Mouse (Mus musculus) thymus, postnatal 36 days (tissue): ENCODE measurements around the gene Zdhhc24.
A peak's percentile ranks its signal among the peaks of the same experiment; 100 is the strongest.
"Not testable (repeated sequence)": the region's sequence is repeated elsewhere in the genome, so short reads cannot be mapped to it uniquely, and the experiment has no call there.

Experiments used
- DNase-seq, 2 experiments: peaks; one replicate each; pipeline ENCODE4 v3.0.0; 2022; ENCODE audit warnings: mixed read lengths in 2 of 2

Zdhhc24 gene

DNA sequence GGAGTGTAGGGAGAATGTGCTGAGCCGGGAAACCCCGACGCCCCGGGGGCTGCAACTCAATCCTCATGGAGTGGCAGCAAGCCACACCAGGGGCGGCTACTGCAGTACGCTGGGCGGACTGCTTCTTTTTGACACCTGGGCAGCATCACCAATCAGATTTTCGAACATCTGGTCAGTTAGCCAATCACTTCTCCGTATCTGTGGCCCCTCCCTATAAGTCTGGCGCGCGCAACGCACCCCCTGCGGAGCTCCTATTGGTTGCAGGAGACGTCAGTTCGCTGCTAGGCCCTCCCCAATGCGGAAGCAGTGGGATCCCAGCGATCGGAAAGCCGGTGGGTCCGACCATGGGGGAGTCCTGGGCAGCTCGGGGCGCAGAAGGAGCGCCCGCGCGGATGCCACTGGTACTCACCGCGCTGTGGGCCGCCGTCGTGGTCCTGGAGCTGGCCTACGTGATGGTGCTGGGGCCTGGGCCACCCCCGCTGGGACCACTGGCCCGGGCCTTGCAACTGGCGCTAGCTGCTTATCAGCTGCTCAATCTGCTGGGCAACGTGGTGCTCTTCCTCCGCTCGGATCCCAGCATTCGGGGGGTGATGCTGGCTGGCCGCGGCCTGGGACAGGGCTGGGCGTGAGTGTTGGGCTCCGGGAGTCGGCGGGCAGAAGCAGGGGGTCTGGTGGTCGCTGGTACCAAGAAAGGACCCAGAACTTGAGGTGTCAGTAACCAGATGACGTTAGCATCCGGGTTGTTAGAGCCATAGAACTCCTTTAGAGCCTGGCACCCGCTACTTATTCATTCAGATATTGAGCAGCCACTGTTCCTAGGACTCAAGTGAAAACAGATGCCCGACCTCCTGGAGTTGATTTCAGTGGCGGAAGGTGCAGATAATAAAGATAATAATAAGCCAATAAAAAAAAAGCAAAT lies at the start of gene Zdhhc24:
Gene Zdhhc24 (plus strand): TSS at position 264 of the 919 bp plus-strand sequence.
- peak; percentile 95 to 97 for DNase-seq

DNA sequence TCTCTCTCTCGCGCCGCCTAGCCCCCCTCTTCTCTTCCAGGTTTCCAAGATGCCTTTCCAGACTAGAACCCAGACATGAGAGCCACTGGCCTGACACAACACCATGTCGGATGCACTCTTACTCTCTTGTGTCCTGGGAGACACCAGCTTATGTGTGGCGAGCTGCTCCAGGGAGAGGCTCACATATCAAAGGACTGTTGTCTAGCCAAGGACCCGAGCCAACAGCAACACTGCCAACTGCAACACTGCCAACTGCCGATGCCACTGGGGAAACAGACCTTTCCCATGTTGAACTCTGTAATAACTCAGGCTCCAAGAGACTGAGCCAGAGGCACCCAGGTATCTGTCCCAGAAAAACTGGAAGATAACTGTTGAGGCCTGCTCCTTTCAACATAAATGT lies 49.3 kb upstream of the Zdhhc24 start:
- DNase-seq = no peak

DNA sequence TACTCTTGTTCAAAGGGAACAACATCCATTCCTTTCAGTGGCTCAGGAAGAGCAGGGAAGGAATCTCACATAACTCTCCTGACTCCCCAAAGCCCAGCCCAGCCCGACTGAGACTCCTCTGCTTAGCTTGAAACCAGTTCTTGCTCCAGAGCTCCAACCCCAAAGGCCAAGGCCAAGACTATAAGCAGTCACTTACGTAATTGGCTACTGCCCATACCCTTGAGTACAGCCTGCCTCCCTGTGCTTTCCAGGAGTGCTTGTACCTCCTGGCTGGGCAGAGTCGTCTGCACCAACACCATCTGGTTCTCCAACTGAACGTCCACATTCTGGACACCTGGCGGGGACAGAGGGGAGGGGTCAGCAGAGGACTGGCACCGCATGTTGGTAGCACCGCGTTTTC lies 44.5 kb upstream of the Zdhhc24 start:
- DNase-seq = no peak

DNA sequence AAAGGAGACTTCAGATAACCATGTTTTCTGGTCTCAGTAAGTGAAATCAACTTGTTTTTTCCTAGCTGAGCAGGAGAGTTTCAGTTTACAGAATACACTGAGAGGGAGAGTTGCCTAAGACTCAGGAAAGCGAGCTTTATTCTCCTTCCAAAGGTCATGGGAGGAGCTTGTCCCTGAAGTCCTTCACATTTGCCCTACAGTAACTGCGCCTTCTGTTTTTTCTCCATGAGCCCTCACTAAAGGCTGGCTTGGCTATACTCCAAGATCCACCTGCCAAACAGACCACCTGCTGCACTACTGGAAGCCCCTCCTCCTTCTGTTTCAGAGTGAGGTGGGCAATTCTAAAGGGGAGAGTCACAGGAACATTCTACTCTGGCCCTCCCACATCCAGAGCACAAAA lies 42.4 kb upstream of the Zdhhc24 start:
- DNase-seq = no peak

DNA sequence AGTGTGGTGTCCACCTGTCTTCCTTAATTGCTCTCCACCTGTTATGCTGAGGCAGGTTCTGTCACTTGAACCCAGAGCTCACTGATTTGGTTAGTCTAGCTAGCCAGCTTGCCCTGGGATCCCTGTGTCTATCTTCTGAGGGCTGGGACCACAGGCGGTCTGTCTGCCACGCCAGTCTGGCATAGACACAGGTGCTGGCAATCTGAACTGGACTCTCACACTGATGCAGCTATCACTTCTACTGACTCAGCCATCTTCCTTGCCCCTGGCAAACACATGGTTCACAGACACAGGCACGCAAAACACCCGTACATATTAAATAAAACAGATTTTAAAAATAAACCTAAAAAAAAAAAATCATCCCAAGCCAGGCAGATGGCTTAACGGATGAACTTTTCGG lies 41.4 kb upstream of the Zdhhc24 start:
- no peak for DNase-seq

DNA sequence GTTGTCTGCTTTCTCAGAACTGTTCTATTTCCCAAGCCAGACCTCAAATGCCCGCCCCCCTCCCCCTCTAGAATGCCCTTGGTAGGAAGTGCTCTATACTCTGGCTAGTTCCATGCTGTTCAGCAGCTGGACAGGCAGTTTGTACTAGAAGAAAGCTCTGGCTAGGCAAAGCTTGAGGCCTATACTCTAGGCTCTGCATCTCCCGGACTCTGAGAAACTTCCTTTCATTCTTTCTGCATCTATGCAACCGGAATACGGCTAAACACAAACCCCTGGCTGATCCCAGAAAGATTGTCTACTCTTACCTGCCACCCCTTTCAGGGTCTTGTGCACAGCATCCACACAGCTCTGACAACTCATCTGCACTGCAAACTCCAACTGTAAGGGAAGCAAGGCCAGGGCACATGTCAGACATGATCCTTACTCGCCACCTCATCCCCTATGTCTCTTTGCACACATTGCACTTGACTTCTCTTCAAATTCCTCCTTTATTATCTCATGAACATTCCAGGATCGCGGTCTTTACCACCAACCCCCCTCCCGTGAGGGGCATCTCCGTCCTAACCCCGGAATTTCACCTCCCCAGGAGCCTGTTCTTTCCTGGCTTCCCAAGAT lies 39.8 kb upstream of the Zdhhc24 start:
- no peak for DNase-seq

DNA sequence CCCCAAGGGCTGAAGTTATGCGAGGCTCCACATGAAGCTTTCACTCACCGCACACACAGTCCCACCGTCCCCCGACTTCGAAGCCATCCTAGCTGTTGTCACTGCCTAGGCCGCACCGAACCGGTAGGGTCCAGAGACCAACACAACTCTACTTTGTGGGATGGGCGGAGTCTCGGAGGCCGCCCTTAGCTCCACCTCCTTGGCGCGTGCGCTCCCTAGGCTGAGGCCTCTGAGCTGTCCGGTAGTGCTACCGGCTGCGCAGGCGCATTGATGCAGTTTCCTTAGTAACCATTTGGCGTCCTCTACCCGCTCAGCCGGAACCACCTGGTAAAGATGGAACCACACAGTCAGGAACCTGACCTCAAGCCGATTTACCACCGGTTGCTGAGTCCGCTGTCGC lies 39.3 kb upstream of the Zdhhc24 start, which contains the start of the genes Ccs and Ccdc87:
Gene Ccs (minus strand): TSS at position 184 of the 400 bp plus-strand sequence.
Gene Ccdc87 (plus strand): TSS at position 218 of the 400 bp plus-strand sequence.
- peak; percentile 91 to 95 for DNase-seq

DNA sequence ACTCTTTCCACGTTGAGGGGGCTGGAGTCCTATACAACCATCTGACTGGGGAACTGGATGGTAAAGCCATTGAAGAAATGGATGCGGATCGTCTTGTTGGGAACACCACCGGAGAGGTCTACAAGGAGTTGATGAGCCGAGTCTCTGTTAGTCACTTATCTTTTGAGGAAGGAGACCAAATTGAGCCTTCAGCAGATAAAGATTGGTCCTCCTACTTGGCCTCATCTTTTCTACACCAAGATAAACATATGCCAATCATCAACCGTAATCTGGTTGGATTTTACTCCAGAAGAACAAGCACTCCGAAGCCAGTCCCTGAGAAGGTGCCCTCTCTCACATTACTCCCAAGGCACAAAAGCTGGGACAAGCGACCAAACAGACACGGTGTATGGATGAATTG lies 37.6 kb upstream of the Zdhhc24 start:
- DNase-seq = no peak

DNA sequence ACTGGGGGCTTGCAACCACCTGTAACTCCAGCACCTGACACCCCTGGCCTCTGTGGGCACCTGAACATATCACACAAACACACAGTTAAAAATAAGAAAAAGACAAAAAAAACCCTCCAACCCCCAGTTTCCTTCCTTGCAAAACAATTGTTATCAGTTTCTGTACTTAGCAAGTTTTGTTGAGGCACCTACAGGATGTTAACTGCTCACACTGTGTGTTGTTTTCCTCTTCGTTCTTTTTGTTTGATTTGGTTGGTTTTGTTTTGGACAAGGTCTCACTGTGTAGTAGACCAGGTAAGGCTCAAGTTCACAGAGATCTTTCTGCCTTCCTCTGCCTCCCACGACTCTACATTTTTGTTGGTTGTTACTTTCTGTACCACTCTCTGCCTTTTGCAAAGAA lies 35.9 kb upstream of the Zdhhc24 start:
- DNase-seq = no peak

DNA sequence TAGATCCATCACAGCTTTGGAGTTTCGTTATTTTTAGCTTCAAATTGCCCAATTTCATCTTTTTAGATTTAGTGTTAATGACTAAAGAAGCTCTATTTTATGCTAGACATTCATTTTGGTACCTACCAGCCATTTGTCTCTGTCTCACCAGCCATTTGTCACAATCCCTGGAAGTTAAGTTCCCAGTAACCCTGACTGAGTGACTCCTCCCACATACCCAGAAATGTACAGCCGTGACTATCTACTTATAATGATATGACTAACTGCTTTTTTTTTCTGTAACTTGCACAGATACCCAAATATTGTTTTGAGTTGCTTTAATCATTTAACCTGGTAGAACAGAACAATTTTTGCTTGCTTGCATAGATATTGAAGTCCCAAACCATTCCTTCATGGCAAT lies 32.6 kb upstream of the Zdhhc24 start:
- DNase-seq = no peak

DNA sequence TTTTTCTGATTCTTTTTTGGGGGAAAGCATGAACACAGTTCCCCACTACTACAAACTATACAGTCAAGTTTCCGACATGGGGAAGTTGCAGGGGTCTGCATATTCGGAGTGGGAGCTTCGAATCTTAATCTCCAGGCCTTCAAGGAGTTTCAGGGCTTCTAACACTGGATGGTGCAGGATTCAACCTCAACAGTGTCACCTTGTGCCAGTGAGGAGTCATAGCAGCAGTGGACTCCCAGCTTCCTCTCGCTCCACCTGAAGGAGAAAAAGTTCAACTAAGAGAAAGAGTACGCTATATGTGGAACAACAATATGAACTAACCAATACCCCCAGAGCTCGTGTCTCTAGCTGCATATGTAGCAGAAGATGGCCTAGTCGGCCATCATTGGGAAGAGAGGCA lies 31.0 kb upstream of the Zdhhc24 start:
- DNase-seq = peak; percentile 26 to 30

DNA sequence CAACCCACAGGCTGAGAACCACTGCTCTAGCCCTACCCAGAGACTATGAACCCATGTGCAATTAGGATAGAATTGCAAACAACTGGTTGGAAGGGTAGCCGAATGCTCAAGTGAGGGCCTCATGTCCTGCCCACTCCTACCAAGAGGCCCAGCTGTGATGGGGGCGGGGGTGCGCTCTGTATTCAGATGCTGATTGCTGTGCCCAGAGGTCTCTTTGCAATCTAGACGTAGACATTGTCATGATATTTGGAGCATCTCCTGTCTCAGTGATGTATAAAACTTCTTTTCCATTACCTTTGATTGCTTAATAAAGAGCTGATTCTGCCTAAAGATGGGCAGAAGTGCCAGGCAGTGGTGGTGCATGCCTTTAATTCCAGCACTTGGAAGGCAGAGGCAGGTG lies 28.7 kb upstream of the Zdhhc24 start:
- no peak for DNase-seq

DNA sequence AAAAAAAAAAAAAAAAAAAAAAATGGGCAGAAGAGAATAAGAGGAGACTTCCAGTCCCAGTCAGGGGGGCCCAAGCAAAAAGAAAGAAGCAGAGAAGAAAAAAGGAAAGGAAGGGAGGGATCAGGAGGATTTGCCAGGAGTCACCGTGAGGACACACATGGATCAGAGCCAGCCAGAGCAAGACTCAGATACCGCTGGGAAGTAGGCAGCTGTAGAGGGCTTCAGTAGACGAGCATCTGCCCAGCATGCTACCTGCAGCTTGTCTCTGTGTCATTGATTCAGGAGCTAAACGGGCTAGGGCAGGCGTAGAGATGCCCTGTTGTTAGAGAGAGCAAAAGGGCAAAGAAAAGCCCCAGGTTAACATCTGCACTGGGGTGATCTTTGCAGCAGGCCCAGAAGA lies 28.2 kb upstream of the Zdhhc24 start:
- no peak for DNase-seq

DNA sequence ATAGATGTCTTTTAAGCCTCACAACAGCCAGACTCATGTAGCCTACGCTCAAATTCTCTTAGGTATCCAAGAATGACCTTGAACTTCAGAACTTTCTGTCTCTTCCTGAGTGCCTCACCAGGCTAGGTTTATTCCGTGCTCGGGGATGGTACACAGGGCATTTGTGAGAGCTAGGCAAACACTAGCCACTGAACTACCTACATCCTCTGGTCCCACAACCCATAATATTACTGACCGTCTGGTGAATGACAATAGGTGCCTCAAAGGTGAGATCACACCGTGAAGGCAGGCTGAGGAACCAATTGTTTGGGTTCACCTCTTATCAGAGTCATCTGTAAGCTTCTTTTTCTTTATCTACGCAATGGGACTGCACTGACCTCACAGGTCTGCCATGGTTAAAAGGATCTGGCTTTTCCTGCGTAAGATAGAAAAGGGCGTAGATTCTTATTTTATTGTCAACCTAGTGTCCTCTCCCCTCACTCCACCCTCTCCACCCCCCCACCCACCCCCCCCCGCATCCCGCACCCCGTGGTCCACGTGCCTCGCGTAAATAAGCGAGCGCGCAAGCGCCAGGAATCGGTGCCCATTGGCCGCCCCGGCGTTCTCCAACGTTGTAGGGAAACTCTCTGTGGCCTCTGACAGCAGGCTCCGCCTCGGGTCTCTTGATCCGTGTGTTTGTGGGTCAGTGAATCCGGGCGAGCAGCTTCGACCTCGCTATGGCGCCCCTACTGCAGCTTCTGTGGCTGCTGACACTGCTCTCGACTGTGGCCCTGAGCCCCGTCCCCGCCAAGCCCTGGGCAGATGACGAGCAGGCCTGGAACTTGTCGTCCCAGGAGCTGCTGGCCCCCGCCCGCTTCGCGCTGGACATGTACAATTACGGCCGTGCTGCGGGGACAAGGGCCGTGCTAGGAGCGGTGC lies 23.7 kb upstream of the Zdhhc24 start, which contains the start of gene Ctsf:
Gene Ctsf (plus strand): TSS at position 579 of the 918 bp plus-strand sequence.
- no peak for DNase-seq

DNA sequence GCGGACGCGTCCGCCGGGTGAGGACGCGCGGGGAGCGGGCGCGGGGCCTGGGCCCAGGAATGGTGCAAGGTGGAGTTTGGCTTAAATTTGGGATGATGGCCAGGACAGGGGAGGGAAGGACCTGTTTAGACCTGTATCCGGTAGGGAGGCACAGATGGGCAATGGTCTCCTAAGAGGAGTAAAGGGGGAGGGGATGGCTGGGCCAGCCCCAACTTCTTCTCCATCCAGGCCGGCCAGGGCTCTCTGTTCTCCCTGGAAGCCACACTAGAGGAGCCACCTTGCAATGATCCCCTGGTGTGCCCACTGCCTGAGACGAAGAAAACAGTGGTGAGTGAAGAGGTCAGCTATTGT lies 23.0 kb upstream of the Zdhhc24 start:
- DNase-seq = no peak

DNA sequence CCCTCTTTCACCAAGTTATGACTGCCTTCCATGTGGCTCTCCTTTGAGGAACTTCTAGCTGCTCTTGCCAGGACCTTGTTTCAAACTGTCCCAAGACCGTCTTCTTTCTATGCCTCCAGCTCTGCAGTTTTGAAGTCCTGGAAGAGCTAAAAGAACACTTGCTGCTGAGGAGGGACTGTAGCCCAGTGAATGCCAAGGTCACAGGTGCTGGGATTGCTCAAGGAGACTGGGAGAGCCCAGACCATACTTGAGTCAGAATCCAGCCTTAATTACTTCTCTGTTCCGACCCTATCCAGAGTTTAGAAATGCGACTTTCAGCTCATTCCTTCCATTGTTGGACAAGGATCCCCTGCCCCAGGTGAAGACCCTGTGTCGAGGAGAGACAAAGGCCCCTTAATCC lies 22.5 kb upstream of the Zdhhc24 start:
- no peak for DNase-seq

DNA sequence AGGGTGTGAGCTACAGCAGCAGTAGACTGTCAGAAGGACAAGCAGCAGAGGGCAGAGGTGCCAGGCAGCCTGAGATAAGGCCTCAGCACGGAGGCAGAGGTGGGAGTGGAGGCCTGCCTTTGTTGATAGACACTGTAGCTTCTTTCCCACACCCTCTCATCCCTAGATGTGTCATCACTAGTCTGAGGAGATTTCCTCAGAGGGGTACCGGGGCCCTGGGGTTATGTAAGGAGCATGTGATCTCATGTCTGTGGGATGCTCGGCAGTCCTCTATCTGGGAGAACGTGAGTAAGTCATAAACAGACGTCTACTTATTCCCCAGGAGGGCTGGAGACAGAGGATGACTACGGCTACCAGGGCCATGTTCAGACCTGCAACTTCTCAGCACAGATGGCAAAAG lies 19.4 kb upstream of the Zdhhc24 start:
- DNase-seq = no peak

DNA sequence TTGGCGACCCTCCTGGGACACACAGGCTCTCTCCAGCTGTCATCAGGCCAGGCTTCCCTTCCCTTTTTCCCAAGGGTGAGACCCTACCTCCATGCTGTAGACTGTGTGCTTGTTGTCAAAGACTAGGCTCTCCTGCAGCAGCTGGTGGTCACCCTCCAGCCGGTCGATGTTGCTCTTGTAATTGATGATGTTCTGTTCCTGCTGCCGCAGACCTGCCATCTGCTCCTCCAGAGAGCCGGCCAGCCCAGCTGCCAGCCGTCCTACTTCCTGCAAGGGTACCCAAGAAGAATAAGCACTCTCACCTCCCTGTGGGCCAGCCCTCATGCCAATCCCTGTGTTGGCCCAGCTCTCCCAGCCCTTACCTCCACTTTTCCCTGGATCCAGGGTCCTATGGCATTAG lies 15.4 kb upstream of the Zdhhc24 start:
- no peak for DNase-seq

DNA sequence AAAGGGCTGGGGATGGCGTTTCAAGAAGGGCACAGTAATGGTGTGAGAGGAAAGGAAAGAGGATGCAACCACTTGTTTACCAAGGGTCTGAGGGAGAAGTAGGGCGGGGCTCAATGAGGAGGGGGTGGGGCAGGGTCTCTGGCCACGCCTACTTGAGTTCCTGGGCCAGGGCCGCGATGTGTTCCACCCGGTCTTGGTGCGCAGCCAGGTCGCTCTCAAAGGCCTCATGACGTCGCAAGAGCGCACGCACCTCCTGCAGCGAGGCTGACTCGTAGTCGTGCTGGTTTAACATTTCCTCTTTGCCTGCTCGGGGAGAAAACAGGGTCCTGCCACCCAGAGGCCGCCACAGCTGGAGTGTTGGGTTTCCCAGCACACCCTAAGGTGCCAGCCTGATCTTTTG lies 13.3 kb upstream of the Zdhhc24 start:
- DNase-seq = peak in 1 of 2 experiments; percentile 32

DNA sequence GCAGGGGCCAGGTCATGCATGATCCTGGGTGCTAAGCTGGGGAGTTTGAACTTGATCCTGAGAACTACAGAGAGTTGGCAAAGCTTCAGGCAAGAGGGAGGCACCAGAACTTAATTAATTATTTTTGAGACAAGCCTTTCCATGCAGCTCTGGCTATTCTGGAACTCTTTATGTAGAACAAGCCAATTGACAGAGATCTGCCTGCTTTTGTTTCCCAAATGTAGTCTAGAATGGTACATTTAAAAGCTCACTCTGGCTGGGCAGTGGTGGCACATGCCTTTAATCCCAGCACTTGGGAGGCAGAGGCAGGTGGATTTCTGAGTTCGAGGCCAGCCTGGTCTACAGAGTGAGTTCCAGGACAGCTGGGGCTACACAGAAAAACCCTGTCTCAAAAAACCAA lies 3.9 kb upstream of the Zdhhc24 start:
- DNase-seq = not testable (repeated sequence)

DNA sequence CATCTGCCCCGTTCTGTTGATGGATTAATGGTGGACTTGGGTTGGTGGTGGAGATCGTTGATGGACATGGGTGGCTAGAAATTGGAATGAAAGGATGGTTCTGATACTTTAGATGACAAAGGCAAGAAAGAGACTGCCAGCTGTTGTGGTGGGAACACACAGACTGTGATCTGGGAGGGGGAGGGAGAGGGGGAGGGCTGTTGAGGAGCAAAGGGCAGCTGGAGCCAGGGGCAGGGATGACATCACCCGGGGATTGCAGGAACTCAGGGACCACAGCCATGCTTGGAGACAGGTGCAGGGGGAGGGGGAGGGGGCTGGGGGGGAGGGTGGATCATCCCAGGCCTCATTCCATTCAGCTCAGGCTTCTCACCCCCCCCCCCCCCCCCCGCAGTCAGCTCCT lies 2.2 kb upstream of the Zdhhc24 start:
- DNase-seq = no peak

DNA sequence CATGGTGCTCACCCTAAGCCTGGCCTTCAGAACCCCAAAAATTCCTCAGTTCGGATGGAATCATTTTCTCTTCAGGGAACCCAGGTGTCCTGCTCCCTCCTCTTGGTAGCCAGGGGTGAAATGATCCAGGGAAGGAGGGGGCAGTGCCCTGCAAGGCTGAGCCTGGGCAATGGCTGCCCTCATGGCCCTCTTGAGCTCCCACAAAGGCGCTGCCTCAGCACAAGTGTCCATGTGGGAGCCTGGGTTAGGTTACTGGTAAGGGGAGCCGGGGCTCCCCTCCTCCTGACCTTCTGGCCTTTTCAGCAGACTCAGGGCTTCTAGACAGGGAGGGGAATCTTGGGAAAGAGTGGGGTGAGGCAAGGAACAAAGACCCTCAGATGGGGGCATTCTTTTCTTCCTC lies 1.7 kb upstream of the Zdhhc24 start:
- DNase-seq = no peak

DNA sequence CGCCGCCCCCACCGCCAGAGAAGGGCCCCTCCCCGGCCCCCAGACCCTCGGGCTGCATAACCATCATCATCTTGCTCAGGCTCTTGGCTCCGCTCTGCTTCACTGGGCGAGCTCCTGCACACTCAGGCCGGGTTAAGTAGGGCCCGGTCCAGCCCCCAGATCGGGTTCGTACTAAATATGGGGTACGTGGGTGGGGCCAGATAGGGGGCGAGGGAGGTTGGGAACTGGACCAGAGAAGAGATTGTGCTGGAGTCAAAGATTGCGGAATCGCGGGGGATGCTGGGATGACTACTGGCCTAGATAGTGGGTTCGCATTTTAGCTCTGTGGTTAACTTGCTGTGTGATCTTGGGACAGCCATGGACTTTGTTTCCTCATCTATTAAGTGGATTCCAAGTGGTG lies 683 bp upstream of the Zdhhc24 start, which contains the start of gene Actn3:
Gene Actn3 (minus strand): TSS at position 125 of the 400 bp plus-strand sequence.
- DNase-seq = peak in 1 of 2 experiments; percentile 27
